Mouse (Mus musculus) ovary, postnatal 10 days (tissue): ENCODE data around the gene Clstn3.
"Not testable (repeated sequence)": the region's sequence is repeated elsewhere in the genome, so short reads cannot be mapped to it uniquely, and the experiment has no call there.

Experiments used
- DNase-seq: peaks from one replicate; pipeline ENCODE4 v3.0.0; 2022; ENCODE audit warnings: low spot score

Gene Clstn3

GRCm38 (mm10) chr6:124408355-124408754, 56.2 kb downstream of the Clstn3 start:
- DNase-seq, result no peak

- no peak for DNase-seq
Measured at GRCm38 (mm10) chr6:124407180-124407579, 57.4 kb downstream of the Clstn3 start.

GRCm38 (mm10) chr6:124406326-124406725, 58.3 kb downstream of the Clstn3 start:
- DNase-seq, result no peak

- DNase-seq, result no peak
Measured at GRCm38 (mm10) chr6:124399738-124400137, 64.9 kb downstream of the Clstn3 start.

- DNase-seq, result not testable (repeated sequence)
Measured at GRCm38 (mm10) chr6:124394991-124395390, 69.6 kb downstream of the Clstn3 start.
